Comparison of ENCODE assay signal across 20 mouse cellular contexts in the genomic region with DNA sequence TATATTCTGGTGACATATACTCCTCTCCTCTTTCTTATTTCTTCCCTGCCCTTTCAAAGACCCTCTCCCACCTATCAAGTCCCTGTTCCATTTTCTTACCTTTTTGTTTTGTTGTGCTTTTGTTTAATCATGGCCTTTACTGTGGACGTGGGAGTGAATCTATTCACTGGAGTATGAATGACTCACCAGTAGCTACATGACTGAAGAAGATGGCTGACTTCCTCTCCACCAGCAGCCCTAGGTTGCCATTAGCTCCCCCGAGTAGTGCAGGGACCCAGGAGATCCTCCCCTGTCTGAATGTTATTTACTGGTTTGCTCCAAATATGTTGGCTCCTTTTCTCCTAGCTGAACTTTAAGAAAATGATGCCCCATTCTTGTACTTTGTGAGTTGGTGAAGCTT.
"Had no signal": no experiment of that assay in that cellular context is flagged by ENCODE, and none has a peak within 500 bp of the region (broad histone marks: within the 10 kb centered on the region; RNA-seq: fewer than 3 reads in every experiment).

No protein-coding gene starts in this region.

- H3K4me1 ChIP-seq: limb, embryonic 10.5 days; liver, embryonic 13.5 days had no signal

- DNase-seq: kidney, postnatal 25 days; layer of hippocampus, adult 9-11 months; liver; liver, embryonic 13.5 days; lung, embryonic 14.5 days; lung, postnatal 4 days; midbrain, embryonic 14.5 days; right cerebral cortex, adult 18-20 months; right cerebral cortex, postnatal 14 days; right cerebral cortex, postnatal 4 days; thymus, adult 2 months; thymus, postnatal 14 days; thymus, postnatal 4 days had no signal

- H3K9ac ChIP-seq: limb, embryonic 13.5 days; liver, embryonic 13.5 days; lung, embryonic 14.5 days had no signal

- H3K9me3 ChIP-seq: limb, embryonic 10.5 days; limb, embryonic 13.5 days; liver, embryonic 13.5 days had no signal

- H3K4me2 ChIP-seq: limb, embryonic 13.5 days; liver, embryonic 13.5 days; lung, embryonic 14.5 days; midbrain, embryonic 11.5 days had no signal

- ATAC-seq: lung, postnatal 0 days had no signal

- H3K27me3 ChIP-seq: limb, embryonic 13.5 days; liver, embryonic 13.5 days had no signal

- H3K4me3 ChIP-seq: layer of hippocampus, adult 2 months; limb, embryonic 10.5 days; limb, embryonic 13.5 days; liver, embryonic 13.5 days had no signal

- H3K27ac ChIP-seq: kidney, postnatal 0 days; layer of hippocampus, adult 2 months; limb, embryonic 10.5 days; limb, embryonic 13.5 days; liver, embryonic 13.5 days; stomach, postnatal 0 days had no signal
